Mouse (Mus musculus): ENCODE data around the gene Slc5a3. TPM values are rescaled to one million over a fixed set of nuclear protein-coding genes. Genes with fewer than 3 reads are reported as not detected.

Slc5a3 gene
- total RNA-seq (2021): 1 to 10 TPM; 6.8 to 7.9 TPM

DNA sequence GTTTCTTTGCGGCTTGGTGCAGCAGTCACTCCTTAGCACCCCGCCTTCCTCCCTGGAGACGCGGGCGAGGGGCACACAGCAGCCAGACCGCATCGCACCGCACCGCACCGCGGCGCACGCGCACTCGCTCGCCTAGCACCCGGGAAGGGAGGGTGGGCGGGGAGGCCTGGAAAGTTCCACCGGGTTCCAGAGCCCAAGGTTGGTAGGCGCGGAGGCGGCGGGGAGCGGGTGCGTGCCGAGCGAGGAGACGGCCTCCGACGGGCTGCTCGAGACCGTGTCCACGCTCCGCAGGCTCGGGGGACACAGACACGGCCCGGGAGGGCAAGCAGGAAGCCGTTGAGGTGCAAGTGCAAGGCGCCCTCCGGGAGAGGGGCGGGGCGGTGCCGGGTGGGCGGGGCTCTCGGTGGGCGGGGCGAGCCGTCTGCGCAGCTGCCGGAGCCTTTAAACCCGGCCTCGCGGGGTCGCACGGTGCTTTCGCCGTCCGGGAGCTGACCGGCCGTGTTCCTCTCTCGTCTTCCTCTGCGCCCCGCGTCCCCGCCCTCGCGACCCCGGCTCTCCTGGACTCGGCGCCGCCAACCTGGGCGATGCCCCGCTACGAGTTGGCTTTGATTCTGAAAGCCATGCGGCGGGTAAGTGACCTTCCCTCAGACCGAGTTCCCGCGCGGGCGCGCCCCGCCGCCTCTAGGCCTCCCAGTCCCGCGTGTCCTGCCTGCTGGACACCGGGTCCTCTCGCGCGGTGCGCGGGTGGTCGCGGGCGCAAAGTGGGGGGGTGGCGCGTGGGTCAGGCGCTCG is at the start of gene Slc5a3, which contains the start of the genes Mrps6 and Gm49711:
Gene Slc5a3 (plus strand): TSS at position 471 of the 792 bp plus-strand sequence.
Gene Mrps6 (plus strand): TSS at position 419 of the 792 bp plus-strand sequence.
Gene Gm49711 (plus strand): TSS at position 465 of the 792 bp plus-strand sequence.
- DNase-seq: peak; percentile 91

DNA sequence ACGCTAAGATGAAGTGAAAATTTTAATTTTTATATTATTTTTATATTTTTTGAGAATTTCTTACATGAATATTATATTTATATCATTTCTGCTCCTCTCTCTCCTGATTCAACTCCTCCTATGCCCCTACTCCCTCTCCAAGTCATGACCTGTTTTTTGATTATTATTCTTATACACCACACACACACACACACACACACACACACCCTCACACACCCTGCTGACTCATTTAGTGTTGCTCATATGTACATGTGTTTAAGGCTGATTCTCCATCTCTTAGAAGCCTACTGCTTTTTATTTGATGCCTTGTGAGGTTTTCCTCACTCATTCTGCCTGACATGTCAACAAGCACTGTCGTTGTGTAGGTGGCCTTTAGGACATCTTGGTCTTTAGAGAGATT is 48.5 kb upstream of the Slc5a3 start:
- no peak for DNase-seq

DNA sequence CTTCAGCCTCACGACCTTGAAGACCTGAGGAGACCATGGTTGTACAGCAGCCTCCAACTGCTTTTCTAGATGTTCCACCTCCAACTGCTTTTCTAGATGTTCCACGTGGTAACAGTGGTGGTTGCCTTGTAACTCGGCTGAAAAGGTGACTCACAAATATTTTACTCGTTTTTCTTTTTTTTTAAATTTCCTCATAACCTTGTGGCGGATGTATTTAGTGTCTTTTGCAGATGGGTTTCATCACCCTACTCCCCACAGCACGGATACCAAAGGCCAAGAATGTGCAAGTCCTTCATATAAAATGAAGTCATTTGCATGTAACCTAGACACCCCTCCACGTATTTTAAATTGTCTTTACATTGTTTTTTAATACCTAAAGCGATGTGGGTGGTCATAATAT is 41.3 kb upstream of the Slc5a3 start:
- DNase-seq: no peak

DNA sequence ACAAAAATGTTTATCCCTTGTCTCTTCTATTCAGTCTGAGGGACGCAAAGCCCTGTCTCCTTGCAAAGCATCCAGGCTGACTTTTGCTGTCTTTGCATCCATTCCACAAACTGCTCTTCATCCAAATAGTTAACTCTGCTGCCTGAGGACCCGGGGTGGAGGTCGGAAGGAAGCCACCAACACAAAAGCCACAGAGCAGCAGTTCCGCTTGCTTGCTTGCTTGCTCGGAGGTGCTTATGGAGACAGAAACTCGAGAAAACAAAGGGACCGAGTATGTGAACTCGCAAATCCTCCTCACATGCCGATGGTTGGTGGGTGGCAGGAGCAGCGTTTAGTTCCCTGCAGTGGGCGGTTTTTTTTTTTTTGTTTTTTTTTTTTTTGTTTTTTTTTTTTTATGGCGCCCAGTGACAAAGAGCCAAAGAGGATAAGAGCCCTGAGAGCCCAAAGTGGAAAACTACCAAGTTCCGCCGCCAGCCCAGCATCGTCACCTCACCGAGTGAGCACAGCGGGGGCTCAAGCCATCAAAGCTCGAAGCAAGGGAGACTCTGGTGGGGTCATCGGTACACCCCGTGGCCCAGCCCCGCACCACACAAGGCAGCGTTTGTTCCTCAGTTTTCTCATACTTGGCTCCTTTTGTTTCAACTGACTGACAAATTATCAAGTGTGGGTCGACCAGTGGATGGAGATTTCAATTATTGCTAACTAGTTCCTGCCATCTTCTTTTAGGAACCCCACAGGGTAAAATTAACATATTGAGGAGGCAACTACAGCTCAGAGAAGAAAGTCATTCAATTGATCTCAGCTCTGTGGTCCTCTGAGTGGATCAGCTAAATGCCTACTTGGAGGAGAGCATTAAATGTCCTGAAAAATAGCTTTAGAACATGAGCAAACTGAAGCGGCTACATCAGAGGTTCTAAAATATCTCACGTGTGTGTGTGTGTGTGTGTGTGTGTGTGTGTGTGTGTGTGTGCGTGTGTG is 38.7 kb upstream of the Slc5a3 start:
- DNase-seq: peak; percentile 62

DNA sequence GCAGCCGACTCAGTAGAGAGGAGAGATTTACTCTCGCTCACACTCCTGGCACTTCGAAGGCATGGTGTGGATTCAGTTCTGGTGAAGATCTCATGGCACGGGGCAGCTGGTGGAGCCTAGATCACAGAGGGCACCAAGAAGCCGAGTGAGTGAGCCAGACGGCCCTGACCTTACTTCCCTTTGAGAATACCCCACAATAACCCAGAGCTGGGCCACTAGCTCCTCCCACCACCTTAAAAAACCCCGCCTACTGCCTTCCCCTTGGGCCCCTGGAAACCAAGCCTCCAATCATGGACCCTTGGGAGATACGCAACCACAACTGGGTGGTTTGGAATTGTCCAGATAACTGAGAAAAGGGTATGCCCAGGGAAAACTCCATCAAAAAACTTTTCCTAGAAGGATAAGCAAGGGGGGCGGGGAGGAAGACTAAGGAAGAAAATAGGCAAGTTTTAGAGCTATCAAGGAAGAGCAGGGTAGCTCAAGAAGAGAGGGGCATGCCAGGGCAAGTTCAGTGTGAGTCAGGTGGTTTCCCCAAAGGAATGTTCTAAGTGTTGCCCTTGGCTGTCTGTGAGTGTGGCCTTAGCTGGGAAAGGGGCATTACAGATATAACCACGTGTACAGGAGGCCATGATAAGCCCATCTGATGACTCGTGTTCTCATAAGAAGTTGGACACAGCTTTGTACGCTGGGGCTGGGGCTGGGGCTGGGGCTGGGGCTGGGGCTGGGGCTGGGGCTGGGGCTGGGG is 36.3 kb upstream of the Slc5a3 start:
- DNase-seq: no peak

DNA sequence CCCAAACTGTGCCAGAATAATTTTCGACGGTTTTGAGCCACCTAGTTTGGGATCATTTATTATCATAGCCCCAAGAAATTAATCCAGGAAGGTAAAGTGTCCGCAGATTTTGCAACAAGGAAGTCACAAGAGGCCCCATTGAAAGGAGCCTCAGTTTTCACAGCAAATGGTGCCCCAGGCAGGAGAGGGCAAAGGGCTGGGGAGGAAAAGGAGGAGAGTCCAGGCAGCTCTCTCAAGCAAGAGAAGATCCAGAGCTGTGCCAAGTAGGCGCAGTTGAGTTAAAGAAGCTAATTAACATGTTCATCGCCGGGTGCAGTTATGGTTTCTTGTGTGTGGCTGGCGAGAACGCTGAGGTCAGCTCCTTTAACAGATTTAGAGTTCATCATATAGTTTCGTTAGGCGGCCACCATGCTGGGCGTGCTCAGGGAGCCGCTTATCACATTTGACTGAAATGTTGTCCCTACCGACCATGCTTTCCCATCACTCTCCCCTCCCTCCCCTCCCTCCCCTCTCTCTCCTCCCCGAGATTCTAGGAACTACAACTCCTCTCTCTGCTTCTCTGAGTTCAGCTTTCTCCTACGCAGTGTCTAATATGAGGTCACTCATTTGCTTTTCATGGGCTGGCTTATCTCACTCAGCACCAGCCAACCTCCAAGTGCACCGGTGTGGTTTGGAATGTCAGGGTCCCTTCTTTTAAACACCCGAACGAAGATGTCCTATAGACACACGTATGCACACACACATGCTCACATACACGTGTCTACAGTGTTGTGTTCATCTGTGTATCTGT is 35.4 kb upstream of the Slc5a3 start:
- no peak for DNase-seq

DNA sequence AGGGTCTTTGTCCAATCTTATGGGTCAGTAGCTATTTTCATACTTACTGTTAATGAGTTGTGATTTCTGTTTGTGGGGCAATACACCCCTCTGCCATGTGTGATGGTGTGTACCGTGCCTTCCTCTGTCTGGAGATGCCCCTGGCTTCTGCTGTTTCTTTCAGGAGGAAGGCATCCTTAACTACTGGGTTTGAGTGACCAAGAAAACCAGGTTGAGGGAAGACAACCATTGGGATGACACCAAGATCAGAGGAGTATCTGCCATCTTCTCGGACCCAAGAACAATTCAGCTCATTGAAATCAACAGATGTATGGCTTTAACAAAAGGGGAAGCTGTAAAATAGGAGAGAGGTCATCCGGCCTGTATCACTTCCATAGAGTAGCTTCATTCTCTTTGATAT is 24.8 kb upstream of the Slc5a3 start:
- no peak for DNase-seq

DNA sequence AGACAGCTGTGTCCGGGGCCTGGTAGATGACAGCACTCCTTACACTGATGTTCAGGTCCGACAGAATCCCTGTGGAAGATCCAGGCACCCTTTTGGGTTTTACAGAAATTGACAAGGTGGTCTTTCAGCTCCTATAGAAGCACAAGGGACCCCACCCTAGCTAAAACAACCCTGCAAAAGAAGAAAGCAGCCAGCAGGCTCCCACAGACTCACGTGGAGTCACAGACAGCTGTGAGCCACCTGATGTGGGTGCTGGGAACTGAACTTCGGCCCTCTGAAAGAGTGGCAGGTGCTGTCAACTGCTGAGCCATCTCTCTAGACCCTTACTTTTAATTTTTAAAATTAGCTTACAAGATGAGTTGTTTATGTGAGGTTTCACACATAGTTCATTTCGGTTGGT is 23.4 kb upstream of the Slc5a3 start:
- no peak for DNase-seq

DNA sequence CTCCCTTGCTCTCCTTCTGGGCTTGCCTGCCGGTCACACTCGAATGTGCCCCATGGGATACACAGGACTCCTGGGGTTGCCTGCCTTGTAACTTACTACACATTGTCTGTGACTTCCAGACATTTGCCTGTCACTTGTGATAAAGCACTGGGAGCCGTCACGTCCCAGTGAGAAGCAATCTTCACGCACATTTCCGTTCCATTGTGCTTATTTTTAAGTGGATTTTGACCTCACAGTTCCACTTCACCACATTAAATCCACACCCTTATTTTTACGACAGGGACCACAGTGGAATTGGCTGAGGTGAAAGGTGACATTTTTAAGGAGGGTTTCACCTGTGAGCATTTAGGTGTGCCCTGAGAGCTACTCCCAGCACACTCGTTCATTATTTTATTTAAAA is 21.4 kb upstream of the Slc5a3 start:
- no peak for DNase-seq

DNA sequence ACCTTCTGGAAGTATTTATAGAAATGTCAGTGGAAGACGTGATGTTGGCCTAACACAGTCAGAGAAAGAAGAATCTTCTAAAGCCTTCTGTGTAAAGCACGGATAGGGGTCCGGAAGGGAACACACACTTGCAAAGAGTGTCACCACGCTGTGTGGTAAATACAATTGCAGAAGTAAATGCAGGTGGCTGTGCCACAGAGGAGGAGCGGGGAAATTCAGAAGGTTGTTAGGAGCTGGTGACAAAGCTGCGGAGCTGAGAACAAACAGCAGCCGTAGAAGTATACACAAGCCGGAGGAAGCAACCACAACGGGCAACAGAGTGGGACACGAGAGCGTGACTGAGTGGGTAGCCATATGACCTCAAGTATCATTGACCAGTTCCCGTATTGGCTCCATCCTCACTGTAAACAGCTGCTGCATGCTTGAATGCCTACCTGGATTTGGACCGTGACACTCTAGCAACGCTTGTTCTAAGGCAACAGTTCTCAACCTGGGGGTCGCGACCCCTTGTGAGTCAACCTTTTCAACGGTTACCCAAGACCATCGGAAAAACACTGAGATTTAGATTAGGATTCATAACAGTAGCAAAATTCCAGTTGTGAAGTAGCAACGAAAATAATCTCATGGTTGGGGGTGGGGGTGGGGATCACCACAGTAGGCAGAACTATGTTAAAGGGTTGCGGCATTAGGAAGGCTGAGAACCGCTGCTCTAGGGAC is 20.1 kb upstream of the Slc5a3 start:
- DNase-seq: no peak

DNA sequence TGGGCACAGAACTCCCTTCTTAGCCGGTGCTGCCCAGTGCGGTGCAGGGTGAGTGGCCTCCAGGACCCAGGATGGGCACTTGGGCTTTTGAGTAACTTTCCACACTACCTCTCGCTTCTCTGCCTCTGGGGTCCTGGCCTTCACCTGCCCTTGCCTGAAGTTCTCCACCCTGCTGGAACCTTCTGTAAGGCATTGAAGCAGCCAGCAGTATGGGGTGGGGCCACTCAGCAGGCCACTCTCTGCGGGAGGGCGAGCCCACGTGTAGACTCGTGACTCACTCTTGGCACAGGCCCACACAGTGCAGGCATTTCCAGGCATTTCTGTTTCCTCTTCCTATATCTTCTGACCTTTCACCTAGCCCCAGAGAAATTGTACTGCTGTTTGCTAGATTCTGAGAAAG is 18.7 kb upstream of the Slc5a3 start:
- no peak for DNase-seq

DNA sequence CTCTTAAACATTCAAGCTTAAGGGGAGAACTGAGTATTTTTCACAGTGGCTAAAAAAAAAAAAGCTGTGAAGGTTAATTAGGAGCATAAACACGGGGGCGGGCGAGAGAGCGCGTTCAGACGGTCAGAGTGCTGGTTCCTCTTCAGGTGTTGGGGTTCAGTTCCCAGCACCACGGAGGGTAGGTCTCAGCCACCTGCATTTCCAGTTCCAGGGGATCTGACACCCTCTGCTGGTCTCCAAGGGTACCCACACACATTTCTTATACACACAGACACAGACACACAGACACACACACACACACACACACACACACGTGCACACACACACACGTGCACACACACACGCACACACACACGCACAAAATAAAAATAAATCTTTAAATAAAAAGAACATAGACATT is 18.2 kb upstream of the Slc5a3 start:
- DNase-seq: no peak

DNA sequence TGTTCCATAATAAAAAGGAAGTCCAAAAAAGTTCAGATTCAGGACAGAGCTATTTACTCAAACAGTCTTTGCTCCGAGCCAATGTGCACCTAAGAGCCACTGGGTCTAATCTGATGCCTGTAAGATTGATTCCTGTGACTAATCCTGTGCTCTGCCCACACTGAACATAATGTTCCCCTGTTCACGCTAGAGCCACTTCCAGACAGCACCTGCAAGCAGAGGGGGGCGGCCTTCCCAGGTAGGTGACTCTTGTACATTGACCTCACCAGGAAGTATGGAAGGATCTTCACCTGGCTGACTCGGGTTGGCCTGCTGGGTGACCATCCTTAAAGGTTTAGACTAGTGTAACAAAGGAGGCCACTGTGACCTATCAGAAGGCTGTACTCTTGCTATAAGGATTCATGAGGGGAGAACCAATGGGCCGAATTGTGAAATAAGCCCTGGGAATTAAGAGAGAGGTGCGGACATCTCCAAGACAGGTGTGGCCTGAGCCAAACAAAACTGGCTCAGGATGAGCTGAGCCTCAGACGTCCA is 6.3 kb upstream of the Slc5a3 start:
- no peak for DNase-seq

DNA sequence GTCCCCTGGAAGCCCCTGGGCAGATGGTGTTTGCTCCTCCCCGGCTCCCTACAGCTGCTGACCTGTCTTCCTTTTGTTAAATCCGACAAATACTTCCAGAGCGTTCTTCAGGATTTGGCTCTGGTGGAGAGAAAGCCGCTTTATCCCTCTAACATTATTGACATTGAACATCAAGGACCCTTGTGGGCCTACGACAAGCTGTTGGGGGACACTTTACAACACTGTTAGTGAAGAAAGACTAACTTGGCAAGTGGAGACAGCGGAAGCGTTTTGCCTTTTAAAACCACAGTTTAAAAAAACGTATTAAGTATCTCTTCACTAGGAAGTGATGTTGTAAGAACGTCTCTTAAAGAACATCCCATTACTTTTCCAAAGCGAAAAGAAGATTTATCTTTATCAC is 5.6 kb upstream of the Slc5a3 start:
- no peak for DNase-seq

DNA sequence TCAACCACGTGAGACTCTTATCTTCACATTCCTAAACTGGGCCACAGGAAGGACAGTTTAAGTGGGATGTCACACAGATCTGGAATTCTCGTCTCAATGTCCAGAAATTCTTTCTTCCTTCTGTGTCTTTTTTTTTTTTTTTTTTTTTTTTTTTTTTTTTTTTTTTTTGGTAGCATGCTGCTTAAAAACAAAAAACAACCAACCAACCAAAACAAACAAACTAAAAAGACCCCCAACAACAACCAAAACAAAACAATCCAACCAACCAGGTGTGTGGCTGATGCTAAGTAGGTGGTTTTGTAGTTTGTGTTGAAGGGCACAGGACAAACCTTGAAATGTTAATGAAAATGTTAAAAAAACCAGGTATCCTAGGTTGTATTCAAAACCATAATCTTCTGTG is 1.4 kb upstream of the Slc5a3 start:
- DNase-seq: no peak

DNA sequence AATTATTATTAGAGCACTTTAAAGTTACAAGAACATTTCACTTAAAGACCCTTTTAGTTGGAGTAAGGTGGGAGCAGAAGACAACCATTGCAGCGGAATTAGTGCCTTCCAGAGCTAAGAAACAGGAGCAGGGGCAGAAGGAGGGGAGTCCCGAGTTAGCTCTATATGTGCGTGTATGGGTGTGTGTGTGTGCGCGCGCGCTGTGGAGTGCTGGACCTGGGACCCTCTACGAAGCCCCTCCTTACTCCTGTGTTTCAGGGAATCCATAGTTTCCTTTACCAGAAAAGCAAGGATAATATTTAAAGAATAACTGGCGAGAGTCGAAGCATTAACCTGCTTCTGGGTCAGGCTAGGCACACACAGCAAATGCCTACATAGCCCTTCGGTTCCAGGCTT is 668 bp upstream of the Slc5a3 start:
- no peak for DNase-seq

DNA sequence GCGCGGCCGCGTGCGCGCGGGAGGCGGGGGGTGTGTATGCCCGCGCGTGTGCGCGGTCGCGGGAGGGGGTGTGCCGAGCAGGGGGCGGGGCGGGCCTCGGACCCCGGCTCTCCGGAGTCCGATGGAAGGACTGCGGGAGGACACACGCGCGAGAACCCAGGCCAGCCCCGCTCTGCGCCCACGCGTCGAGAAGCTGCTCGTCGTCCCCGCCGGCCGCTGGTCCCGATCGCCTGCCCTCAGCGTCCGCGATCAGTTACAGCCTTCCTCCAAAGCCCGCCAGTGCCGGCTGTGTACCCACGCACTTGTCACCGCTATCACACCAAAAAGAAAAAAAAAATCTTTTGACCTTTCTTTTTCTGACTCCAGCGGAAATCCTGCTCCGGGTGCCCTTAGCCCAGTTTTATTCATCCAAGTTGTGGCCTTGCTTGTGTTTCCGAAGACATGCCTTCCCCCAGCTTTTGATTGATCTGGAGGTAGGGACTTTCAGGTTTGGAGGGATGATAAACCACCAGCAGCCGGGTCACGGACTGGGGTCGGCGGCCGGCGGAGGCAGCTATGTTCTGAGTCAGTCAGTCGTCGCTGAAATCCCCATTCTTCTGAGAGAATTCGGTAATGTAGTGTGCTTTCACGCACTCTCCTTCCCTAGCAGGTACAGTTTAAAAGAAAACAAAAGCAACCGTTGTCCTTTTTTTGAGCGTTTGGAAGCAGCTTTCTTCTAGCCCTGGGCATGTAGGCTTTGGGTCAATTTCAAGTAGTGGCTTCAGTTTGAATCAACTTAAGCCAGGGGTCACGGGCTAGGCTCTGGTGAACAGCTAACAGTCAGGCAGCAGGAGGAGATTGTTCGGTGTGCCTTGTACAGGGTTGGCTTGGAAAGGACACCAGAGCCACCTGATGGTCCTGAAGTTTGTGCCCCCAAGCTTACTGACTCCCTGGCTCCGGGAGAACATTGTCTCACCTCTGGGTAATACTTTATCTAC is 810 bp downstream of the Slc5a3 start:
- peak; percentile 27 for DNase-seq

DNA sequence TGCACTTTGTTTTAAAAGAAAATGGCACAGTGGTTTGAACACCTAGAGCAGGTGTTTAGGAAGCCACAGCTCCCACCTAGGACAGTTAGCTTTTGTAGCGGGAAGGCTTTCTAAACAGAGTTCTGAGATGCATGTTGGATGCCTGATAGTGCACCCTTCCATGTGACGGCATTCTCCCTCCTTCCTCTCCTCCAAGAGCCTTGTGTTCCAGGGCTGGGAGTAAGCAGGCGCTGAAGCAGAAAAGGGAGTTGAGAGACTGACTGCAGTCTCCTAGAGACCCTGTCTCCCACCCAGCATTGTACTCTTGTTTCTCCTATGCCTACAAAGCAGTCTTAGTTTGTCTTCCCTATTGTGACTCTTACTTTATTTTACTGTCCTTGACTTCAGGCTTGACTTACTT is 2.1 kb downstream of the Slc5a3 start:
- no peak for DNase-seq

DNA sequence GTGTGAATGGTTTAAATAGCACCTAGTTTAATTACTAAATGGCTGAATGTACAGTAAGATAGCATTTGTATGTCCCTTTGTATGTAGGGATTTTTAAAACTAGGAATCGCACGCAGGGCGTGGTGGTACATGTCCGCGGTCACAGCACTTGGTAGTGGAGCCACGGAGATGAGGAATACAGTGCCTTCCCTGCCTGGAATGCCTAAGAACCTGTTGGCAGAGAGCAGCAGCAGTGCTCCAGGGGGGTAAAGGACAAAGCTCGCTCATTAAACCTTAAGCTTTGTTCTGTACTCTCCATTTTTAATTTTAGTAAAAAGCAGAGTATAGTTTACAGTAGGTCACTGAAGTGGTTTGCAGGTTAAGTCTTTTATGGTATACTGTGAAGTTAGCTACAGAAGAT is 3.5 kb downstream of the Slc5a3 start:
- DNase-seq: no peak

DNA sequence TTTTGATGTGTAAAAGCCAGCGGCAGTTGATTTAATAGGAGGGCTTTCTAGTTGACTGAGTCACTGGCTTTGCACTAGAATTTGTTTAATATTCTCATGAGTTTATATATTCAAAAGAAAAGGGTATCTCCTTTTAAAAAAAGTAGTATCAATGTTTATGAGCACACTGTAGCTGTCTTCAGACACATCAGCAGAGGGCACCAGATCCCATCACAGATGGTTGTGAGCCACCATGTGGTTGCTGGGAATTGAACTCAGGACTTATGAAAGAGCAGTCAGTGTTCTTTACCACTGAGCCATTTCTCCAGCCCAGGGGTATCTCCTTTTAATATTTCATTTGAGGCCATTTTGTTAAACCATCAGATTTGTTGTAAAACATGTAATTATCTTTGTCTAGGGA is 4.7 kb downstream of the Slc5a3 start:
- no peak for DNase-seq
